Mouse (Mus musculus) right cerebral cortex, postnatal 4 days (tissue): ENCODE data around the gene Igf2bp3.

ENCODE experiments used
- DNase-seq: peaks from one replicate; pipeline ENCODE4 v3.0.0-alpha.2; 2022

Igf2bp3 gene

GRCm38 (mm10) chr6:49130328-49130727, 84.4 kb downstream of the Igf2bp3 start:
- DNase-seq, result no peak

- DNase-seq, result no peak
Observed at GRCm38 (mm10) chr6:49120370-49120769, 94.4 kb downstream of the Igf2bp3 start.

DNA sequence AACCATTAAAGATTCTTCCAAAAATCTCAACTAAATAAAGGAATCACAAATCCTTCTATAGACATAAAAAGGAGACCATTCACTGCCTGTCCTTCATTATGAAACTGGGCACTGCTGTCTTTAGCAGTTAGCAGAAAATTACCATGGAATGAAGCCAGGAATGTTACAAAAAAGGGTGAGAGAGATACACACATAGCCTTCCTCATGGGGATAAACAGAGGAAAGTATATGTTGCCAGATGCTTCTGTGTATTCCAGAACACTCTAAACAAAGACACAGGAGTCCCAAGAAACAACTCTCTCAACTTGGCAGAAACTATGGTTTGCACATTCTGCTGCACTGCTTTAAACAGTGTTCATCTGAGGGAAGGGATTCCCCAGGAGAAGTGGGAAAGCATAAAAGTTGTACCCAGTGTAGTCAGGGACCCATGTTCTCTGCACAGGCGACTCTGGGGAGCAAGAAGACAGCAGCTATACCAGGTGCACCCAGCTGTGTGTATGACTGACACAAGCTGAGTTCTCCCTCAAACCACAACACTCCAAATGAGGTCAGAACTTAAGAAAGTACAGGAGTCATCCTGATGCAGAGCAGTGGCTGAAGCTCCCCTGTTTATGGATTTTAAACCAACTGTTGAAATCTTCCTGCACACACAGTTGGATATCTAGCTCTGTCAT, 95.2 kb downstream of the Igf2bp3 start:
- no peak for DNase-seq

GRCm38 (mm10) chr6:49118446-49118845, 96.3 kb downstream of the Igf2bp3 start:
- no peak for DNase-seq

- no peak for DNase-seq
Observed at GRCm38 (mm10) chr6:49116241-49116640, 98.5 kb downstream of the Igf2bp3 start.

GRCm38 (mm10) chr6:49115550-49115949, 99.2 kb downstream of the Igf2bp3 start:
- DNase-seq, result no peak

GRCm38 (mm10) chr6:49114457-49114856, 100.3 kb downstream of the Igf2bp3 start:
- DNase-seq, result no peak

DNA sequence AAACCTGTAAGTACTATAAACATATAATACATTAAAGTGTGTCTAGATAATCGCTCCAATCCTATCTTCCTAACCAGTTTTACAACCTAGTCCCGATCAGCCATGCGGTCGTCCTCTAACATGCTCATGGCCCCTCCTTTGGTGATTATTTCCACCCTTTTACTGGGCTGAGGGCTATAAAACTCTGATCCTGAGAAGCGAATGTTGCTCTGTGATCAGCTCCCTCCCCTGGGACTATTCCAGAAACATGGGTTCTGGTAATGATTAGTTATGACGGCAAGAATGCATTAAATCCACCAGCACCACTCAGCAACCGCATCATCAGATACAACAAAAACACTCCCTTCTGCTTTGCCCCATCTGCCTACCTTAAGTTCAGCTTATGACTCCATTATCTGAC, 100.9 kb downstream of the Igf2bp3 start:
- DNase-seq, result no peak

DNA sequence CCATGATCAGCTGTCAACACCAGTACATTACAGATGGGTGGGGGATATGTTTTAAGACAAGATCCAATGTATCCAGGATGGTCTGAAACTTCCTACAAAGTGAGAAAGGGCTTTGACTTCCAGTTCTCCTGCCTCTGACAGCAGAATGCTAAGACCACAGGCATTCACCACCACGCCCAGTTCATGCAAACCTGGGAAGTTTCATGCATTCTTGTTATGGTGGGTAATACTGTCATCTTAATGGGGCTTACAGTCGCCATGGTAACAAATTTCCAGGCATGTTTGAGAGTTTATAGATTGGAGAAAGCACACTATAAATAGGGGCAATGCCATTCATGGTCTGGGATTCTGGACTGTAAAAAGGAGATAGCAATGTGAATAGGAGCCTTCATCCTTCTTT, 105.6 kb downstream of the Igf2bp3 start:
- DNase-seq, result no peak

GRCm38 (mm10) chr6:49106746-49107500, 107.8 kb downstream of the Igf2bp3 start:
- no peak for DNase-seq

- no peak for DNase-seq
Observed at GRCm38 (mm10) chr6:49099086-49099485, 115.7 kb downstream of the Igf2bp3 start.

- no peak for DNase-seq
Observed at GRCm38 (mm10) chr6:49097596-49098110, 117.1 kb downstream of the Igf2bp3 start.

DNA sequence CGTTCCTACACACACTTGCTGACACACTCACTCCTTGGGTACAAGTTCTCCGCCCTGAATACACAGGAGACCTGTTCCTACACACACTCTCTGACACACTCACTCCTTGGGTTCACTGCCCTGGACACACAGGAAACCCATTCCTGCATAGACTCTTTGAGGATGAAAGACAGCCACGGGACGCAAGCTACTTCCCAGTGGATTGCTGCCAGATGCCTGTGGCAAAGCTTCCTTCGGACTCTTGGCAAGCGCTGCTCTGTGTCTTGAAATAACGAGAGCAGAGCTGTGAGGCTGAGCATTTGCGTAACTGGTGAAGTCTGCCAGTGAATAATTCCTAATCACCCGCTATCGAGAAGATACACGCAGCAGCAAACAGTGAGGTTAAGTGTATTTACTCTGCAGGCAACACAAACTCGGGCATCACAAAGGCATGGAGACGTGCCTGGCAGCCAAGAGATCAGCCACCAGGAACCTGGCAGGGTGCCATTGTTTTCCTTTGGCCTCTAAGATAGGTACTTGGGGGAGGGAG, 117.8 kb downstream of the Igf2bp3 start:
- peak; percentile 60 for DNase-seq

GRCm38 (mm10) chr6:49096421-49096820, 118.3 kb downstream of the Igf2bp3 start:
- DNase-seq, result no peak

DNA sequence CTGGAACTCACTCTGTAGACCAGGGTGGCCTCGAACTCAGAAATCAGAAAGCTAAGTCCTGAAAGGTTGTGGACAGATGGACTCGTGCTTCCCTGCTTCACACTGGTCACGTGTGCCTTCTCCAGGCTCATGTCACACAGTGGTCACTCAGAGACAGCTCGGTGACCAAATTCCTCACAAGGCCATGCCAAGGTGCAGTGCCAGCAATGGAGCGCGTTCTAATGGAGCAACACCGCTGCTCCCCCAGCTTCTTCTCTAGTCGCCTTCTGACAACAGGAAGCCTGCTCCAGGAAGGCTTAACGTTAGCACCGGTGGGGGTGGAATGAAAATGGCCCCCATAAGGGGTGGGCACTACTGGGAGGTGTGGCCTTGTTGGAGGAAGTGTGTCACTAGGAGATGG, 119.8 kb downstream of the Igf2bp3 start:
- no peak for DNase-seq

DNA sequence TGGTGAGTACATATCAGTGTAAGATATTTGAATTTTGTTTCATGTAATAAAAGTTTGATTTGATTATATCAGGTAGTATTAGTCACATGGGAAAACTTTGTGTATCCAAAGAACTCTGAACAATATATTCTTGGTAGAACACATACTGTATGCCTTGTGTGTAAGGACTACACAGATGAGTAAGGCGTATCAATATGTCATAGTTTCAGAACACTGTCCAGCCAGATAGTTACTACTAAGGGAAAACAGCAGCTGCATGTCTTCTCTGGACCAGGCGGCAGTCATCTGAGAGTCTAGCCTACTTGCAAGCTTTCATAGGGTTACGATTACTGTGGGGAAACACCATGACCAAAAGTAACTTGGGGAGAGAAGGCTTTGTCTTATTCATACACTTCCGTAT, 131.7 kb downstream of the Igf2bp3 start:
- no peak for DNase-seq

DNA sequence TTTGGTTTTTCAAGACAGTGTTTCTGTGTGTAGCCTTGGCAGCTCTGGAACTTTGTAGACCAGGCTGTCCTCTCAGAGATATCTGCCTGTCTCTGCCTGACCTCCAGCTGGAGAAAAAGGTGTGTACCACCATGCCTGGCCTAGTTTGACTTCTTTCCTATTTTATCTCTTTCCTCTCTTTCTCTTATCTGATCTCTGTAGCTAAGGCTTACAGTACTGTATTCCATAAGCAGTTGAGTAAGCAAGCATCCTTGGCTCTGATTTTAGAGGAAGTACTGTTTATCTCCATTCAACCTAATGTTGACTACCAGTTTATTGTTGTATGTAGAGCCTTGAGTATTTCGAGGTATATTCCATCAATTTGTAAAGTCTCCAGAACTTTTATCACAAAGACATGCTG, 135.4 kb downstream of the Igf2bp3 start:
- no peak for DNase-seq

DNA sequence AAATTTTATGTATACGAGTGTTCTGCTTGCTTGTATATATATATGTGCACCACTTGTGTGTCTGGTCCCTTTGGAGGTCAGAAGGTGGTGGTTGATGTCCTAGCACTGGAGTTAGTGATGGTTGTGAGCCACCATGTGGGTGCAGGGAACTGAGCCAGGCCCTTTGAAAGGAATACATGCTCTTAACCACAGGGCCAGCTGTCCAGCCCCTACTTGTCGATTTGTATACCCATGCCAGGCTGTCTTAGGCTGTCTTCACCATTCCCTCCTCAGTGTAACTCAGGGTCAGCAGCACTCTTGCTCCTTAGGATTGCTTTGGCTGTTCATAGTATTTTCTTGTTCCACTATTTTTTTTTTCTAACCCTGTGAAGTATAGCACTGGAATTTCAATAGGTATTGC, 136.9 kb downstream of the Igf2bp3 start:
- no peak for DNase-seq

GRCm38 (mm10) chr6:49074117-49074490, 140.7 kb downstream of the Igf2bp3 start:
- no peak for DNase-seq

DNA sequence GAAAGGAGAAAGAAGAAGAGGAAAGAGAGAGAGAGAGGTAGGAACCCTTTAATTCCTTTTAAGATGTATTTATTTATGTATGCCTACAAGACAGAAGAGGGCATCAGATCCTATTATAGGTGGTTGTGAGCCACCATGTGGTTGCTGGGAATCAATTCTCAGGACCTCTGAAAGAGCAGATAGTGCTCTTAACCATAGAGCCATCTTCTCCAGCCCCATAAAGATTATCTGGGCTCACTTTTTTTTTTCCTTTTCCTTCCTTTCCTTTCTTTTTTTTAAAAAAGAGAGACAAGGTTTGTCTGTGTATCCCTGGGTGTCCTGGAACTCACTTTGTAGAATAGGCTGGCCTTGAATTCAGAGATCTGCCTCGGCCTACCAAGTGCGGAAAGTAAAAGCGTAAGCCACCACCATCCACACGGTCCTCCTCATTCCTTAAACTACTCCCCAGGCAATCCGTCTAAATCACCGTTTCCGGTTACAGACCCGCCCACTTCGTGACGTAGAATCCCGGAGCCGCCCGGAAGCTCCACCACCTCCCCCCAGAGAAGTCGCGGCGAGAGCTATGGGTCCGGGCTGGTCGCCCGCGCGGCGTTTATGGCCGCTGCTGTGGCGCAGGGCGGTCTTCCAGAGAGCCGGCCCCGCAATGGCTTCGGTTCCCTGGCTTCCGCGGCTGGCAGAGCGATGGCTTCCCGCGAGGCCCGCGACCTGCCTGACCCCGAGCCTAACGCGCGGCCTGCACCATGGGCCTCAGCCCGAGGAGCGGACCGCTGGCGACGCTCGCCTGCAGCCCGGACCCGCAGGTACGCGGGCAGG, 141.2 kb downstream of the Igf2bp3 start, which contains the start of gene Malsu1:
TSS of gene Malsu1 (plus strand) at position 492 of the 813 bp plus-strand sequence.
- DNase-seq, result peak; percentile 92

DNA sequence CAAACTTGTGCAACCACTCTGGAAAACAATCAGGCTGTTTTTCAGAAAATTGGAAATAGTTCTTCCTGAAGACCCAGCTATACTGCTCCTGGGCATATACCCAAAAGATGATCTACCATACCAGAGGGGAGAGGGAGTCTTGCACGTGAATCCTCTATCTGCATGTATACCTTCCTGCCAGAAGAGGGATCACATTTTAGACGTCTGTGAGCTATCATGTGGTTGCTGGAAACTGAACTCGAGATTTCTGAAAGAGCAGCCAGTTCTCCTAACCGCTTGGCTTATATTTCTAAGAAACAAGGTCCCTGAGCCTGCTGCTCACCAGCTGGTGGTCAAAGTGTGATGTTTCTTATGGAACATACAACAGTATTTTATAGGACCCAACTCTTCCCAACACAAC, 146.4 kb downstream of the Igf2bp3 start:
- no peak for DNase-seq

DNA sequence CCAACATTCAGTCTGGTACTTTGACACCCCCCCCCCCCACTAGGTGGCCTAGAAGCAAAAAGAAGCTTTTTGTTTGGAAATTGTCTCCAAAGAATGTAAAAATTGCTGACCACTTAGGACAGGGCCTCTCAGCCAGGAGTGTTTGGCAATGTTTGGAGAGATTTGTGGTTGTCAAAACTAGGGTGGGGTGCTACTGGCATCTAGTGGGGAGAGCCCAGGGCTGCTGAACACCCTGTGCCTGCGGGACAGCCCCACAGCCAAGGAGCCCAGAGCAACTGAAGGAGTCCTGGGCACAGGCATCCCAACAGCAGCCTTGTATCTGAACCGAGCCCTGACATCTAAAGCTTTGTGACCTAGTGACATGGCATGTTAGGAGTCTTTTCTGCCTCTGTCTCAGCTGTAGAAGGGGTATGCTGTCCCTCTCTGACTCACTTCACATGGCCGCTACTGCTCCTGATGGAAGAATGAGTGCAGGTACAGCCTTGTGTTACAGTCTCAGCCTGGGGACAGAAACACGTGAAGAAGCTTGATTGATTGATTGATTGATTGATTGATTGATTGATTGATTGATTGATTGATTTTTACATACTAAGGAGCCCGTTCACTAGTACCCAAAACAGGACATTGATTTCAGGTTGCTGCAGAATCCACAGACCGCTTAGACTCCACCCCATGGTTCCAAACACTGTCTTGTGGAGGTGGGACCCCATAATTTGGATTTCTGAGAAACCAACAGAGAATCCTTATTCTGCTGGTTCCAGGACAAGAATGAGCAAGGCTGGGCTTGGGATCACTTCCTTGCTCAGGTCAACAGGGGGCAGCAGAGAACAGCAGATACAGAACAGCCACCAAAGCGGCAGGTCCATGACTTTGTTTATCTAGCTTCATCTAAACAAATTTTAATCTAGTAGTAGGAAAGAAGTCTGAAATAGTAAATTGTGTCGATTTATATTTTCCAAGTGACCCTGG, 157.4 kb downstream of the Igf2bp3 start:
- peak; percentile 75 for DNase-seq
